Mouse (Mus musculus) myocyte (in vitro differentiated cells): ENCODE measurements at regions not wholly inside any gene's neighbourhood (a gene's known extent, or its start where the extent isn't known, plus 50 kb on each side); places are given as distances from the start of the nearest gene placed in this dataset.

ENCODE experiments used
- CEBPB ChIP-seq: IDR thresholded peaks from 2 replicates; pipeline ENCODE4 v1.6.1; 2011; ENCODE audit warnings: mild to moderate bottlenecking, moderate library complexity; ENCODE audit not compliant: poor library complexity, insufficient read depth, severe bottlenecking
- E2F4 ChIP-seq: IDR thresholded peaks from one replicate; pipeline ENCODE4 v1.6.1; 2011; ENCODE audit warnings: mild to moderate bottlenecking, control low read depth, moderate library complexity; ENCODE audit not compliant: insufficient read depth
- MAX ChIP-seq: IDR thresholded peaks from one replicate; pipeline ENCODE4 v1.6.1; 2011; ENCODE audit warnings: low read depth, mild to moderate bottlenecking, control low read depth
- MYOD1 ChIP-seq, 3 experiments: IDR thresholded peaks; one replicate each; pipeline ENCODE4 v1.6.1; 2011; ENCODE audit warnings: control low read depth in 2 of 3, low read depth in 2 of 3, mild to moderate bottlenecking in 2 of 3, moderate library complexity in 1 of 3; ENCODE audit not compliant: insufficient read length in 2 of 3, control insufficient read depth in 1 of 3
- MYOG ChIP-seq, 3 experiments: IDR thresholded peaks; one replicate each; pipeline ENCODE4 v1.6.1; 2011; ENCODE audit warnings: control low read depth in 2 of 3, low read depth in 2 of 3, mild to moderate bottlenecking in 2 of 3; ENCODE audit not compliant: insufficient read length in 2 of 3, control insufficient read depth in 1 of 3, insufficient read depth in 1 of 3
- POLR2A ChIP-seq: IDR thresholded peaks from one replicate; pipeline ENCODE4 v1.6.1; 2011; ENCODE audit warnings: low read depth, mild to moderate bottlenecking, control low read depth, moderate library complexity; ENCODE audit not compliant: insufficient read length
- POLR2AphosphoS2 ChIP-seq: IDR thresholded peaks from one replicate; pipeline ENCODE4 v1.6.1; 2011; ENCODE audit warnings: low read depth, control low read depth; ENCODE audit not compliant: insufficient read length
- SRF ChIP-seq: IDR thresholded peaks from one replicate; pipeline ENCODE4 v1.6.1; 2011; ENCODE audit warnings: low read depth; ENCODE audit not compliant: control insufficient read depth, insufficient read length
- TCF12 ChIP-seq: IDR thresholded peaks from one replicate; pipeline ENCODE4 v1.6.1; 2011; ENCODE audit warnings: mild to moderate bottlenecking, control low read depth; ENCODE audit not compliant: poor library complexity, insufficient read depth, severe bottlenecking
- USF1 ChIP-seq: IDR thresholded peaks from one replicate; pipeline ENCODE4 v1.6.1; 2011; ENCODE audit warnings: low read depth, mild to moderate bottlenecking, control low read depth, moderate library complexity

- TF ChIP-seq POLR2A: no peak
- no peak for TF ChIP-seq MYOD1 (IDR thresholded peaks at IDR 0.05; ENCODE audit: control insufficient read depth in 1 of 3, insufficient read length in 2 of 3, low read depth in 2 of 3)
- TF ChIP-seq MAX: no peak
- TF ChIP-seq USF1: no peak
- TF ChIP-seq POLR2AphosphoS2: no peak
- TF ChIP-seq CEBPB: no peak
- TF ChIP-seq MYOG (IDR thresholded peaks at IDR 0.05; ENCODE audit: control insufficient read depth in 1 of 3, insufficient read depth in 1 of 3, insufficient read length in 2 of 3, low read depth in 2 of 3): no peak
- no peak for TF ChIP-seq E2F4
- TF ChIP-seq TCF12: no peak
- no peak for TF ChIP-seq SRF
Observed at GRCm38 (mm10) chr19:56667903-56668302, 54.1 kb upstream of the Adrb1 start.
